Mouse (Mus musculus) cortical plate, adult 2 months (tissue): ENCODE measurements around the gene Hist1h2bp.

Experiments
- CTCF ChIP-seq: fragments of 200-500 bp; IDR thresholded peaks from 2 replicates; pipeline ENCODE4 v1.5.1; 2011; ENCODE audit warnings: mild to moderate bottlenecking, control low read depth, low read length; ENCODE audit not compliant: insufficient read depth; ENCODE audit errors: extremely low read depth
- POLR2A ChIP-seq: fragments of 200-500 bp; IDR thresholded peaks from 2 replicates; pipeline ENCODE4 v1.6.1; 2011; ENCODE audit warnings: mild to moderate bottlenecking, low read length, control low read depth; ENCODE audit not compliant: insufficient read depth; ENCODE audit errors: extremely low read depth

GRCm38 (mm10) chr13:21745006-21745405, 42.3 kb upstream of the Hist1h2bp start:
- no peak for TF ChIP-seq POLR2A
- no peak for TF ChIP-seq CTCF
